Mouse (Mus musculus): ENCODE measurements at regions not wholly inside any gene's neighbourhood (a gene's known extent, or its start where the extent isn't known, plus 50 kb on each side); places are given as distances from the start of the nearest gene placed in this dataset.

GRCm38 (mm10) chr8:93668306-93668705 is 132.7 kb upstream of the Ces5a start:
- Histone ChIP-seq H3K27ac (ENCODE audit: low read depth) (no peak overlapping the region), H3K9ac (ENCODE audit: low read length) (no peak overlapping the region), H3K4me1 (replicated peaks; ENCODE audit: control insufficient read depth, insufficient read depth, low read length) (no peaks in the 10 kb centered on the region), H3K4me2 (ENCODE audit: low read length) (no peak overlapping the region), H3K27me3 (replicated peaks; ENCODE audit: control insufficient read depth, insufficient read depth, low read length) (no peaks in the 10 kb centered on the region), H3K36me3 (ENCODE audit: control insufficient read depth, insufficient read depth, low read length) (no peaks in the 10 kb centered on the region), H3K4me3 (ENCODE audit: low read depth, low read length) (no peak overlapping the region), H3K9me3 (ENCODE audit: control insufficient read depth, low read length) (no peaks in the 10 kb centered on the region)
- ATAC-seq (replicated peaks; ENCODE audit: low FRiP score, low TSS enrichment, low read depth) (no peak), DNase-seq (ENCODE audit: low spot score) (peak; percentile 47)
- 55% methylated on average over 7 of the region's 7 CpGs for WGBS

GRCm38 (mm10) chr8:93674721-93675120 is 135.0 kb upstream of the Gnao1 start:
- Histone ChIP-seq H3K9ac (ENCODE audit: low read length) (no peak overlapping the region), H3K4me3 (ENCODE audit: low read depth, low read length) (no peak overlapping the region), H3K4me2 (ENCODE audit: low read length) (no peak overlapping the region), H3K9me3 (ENCODE audit: control insufficient read depth, low read length) (no peaks in the 10 kb centered on the region), H3K4me1 (replicated peaks; ENCODE audit: control insufficient read depth, insufficient read depth, low read length) (no peaks in the 10 kb centered on the region), H3K27me3 (replicated peaks; ENCODE audit: control insufficient read depth, insufficient read depth, low read length) (no peaks in the 10 kb centered on the region), H3K36me3 (ENCODE audit: control insufficient read depth, insufficient read depth, low read length) (no peaks in the 10 kb centered on the region), H3K27ac (ENCODE audit: low read depth) (no peak overlapping the region)
- DNase-seq (ENCODE audit: low spot score) (no peak), ATAC-seq (replicated peaks; ENCODE audit: low FRiP score, low TSS enrichment, low read depth) (no peak)
- WGBS, result 55% methylated on average over 3 of the region's 3 CpGs

- no peaks in the 10 kb centered on the region for H3K36me3 ChIP-seq (ENCODE audit: control insufficient read depth, insufficient read depth, low read length)
- 75% methylated on average over 12 of the region's 12 CpGs for WGBS
- no peaks in the 10 kb centered on the region for H3K27me3 ChIP-seq (replicated peaks; ENCODE audit: control insufficient read depth, insufficient read depth, low read length)
- DNase-seq (ENCODE audit: low spot score), result no peak
- H3K4me2 ChIP-seq (ENCODE audit: low read length), result no peak overlapping the region
- no peaks in the 10 kb centered on the region for H3K9me3 ChIP-seq (ENCODE audit: control insufficient read depth, low read length)
- ATAC-seq (replicated peaks; ENCODE audit: low FRiP score, low TSS enrichment, low read depth), result no peak
- no peak overlapping the region for H3K27ac ChIP-seq (ENCODE audit: low read depth)
- H3K9ac ChIP-seq (ENCODE audit: low read length), result no peak overlapping the region
- no peak overlapping the region for H3K4me3 ChIP-seq (ENCODE audit: low read depth, low read length)
- no peaks in the 10 kb centered on the region for H3K4me1 ChIP-seq (replicated peaks; ENCODE audit: control insufficient read depth, insufficient read depth, low read length)
Observed at GRCm38 (mm10) chr8:93683773-93684391, 125.9 kb upstream of the Gnao1 start.

- Histone ChIP-seq H3K4me1 (replicated peaks; ENCODE audit: control insufficient read depth, insufficient read depth, low read length) (no peaks in the 10 kb centered on the region), H3K4me2 (ENCODE audit: low read length) (no peak overlapping the region), H3K9ac (ENCODE audit: low read length) (no peak overlapping the region), H3K4me3 (ENCODE audit: low read depth, low read length) (no peak overlapping the region), H3K27ac (ENCODE audit: low read depth) (no peak overlapping the region), H3K9me3 (ENCODE audit: control insufficient read depth, low read length) (no peaks in the 10 kb centered on the region), H3K27me3 (replicated peaks; ENCODE audit: control insufficient read depth, insufficient read depth, low read length) (no peaks in the 10 kb centered on the region), H3K36me3 (ENCODE audit: control insufficient read depth, insufficient read depth, low read length) (no peaks in the 10 kb centered on the region)
- WGBS, result 96% methylated on average over 6 of the region's 6 CpGs
- ATAC-seq (replicated peaks; ENCODE audit: low FRiP score, low TSS enrichment, low read depth) (no peak), DNase-seq (ENCODE audit: low spot score) (no peak)
Observed at GRCm38 (mm10) chr8:93684392-93684791, 125.4 kb upstream of the Gnao1 start.

- no peaks in the 10 kb centered on the region for H3K27me3 ChIP-seq (replicated peaks; ENCODE audit: control insufficient read depth, insufficient read depth, low read length)
- no peaks in the 10 kb centered on the region for H3K36me3 ChIP-seq (ENCODE audit: control insufficient read depth, insufficient read depth, low read length)
- H3K4me2 ChIP-seq (ENCODE audit: low read length), result no peak overlapping the region
- no peak overlapping the region for H3K4me3 ChIP-seq (ENCODE audit: low read depth, low read length)
- DNase-seq (ENCODE audit: low spot score), result no peak
- no peaks in the 10 kb centered on the region for H3K9me3 ChIP-seq (ENCODE audit: control insufficient read depth, low read length)
- no peak overlapping the region for H3K9ac ChIP-seq (ENCODE audit: low read length)
- H3K4me1 ChIP-seq (replicated peaks; ENCODE audit: control insufficient read depth, insufficient read depth, low read length), result no peaks in the 10 kb centered on the region
- no peak overlapping the region for H3K27ac ChIP-seq (ENCODE audit: low read depth)
- no peak for ATAC-seq (replicated peaks; ENCODE audit: low FRiP score, low TSS enrichment, low read depth)
- WGBS, result 46% methylated on average over 7 of the region's 7 CpGs
Observed at GRCm38 (mm10) chr8:93688845-93689244, 120.9 kb upstream of the Gnao1 start.

- Histone ChIP-seq H3K9ac (ENCODE audit: low read length) (no peak overlapping the region), H3K4me1 (replicated peaks; ENCODE audit: control insufficient read depth, insufficient read depth, low read length) (no peaks in the 10 kb centered on the region), H3K27ac (ENCODE audit: low read depth) (no peak overlapping the region), H3K4me2 (ENCODE audit: low read length) (no peak overlapping the region), H3K9me3 (ENCODE audit: control insufficient read depth, low read length) (no peaks in the 10 kb centered on the region), H3K4me3 (ENCODE audit: low read depth, low read length) (no peak overlapping the region), H3K36me3 (ENCODE audit: control insufficient read depth, insufficient read depth, low read length) (no peaks in the 10 kb centered on the region), H3K27me3 (replicated peaks; ENCODE audit: control insufficient read depth, insufficient read depth, low read length) (no peaks in the 10 kb centered on the region)
- 85% methylated on average over 4 of the region's 4 CpGs for WGBS
- DNase-seq (ENCODE audit: low spot score) (no peak), ATAC-seq (replicated peaks; ENCODE audit: low FRiP score, low TSS enrichment, low read depth) (no peak)
Observed at GRCm38 (mm10) chr8:93689832-93690471, 119.8 kb upstream of the Gnao1 start.

- Histone ChIP-seq H3K9me3 (ENCODE audit: control insufficient read depth, low read length) (no peaks in the 10 kb centered on the region), H3K27me3 (replicated peaks; ENCODE audit: control insufficient read depth, insufficient read depth, low read length) (no peaks in the 10 kb centered on the region)
- ATAC-seq (replicated peaks; ENCODE audit: low FRiP score, low TSS enrichment, low read depth), result no peak
Observed at GRCm38 (mm10) chr8:93691375-93691774, 118.4 kb upstream of the Gnao1 start.

DNA sequence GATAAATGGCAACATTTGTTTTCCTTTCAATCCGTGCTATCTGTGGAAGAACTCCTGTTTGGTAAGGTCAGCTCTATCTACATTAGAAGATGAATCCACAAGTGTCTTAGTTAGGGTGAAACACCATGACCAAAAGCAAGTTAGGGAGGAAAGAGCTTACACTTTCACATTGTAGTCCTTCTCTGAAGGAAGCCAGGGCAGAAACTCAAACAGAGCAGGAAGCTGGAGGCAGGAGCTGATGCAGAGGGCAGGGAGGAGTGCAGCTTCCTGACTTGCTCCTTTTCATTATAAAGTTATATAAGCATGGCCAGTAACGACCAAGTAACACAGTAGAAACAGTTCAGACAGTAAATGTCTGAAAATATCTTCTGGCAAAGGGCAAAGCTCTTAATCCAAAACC is 117.9 kb upstream of the Gnao1 start:
- Histone ChIP-seq H3K4me3 (ENCODE audit: low read depth, low read length) (no peak overlapping the region), H3K27me3 (replicated peaks; ENCODE audit: control insufficient read depth, insufficient read depth, low read length) (no peaks in the 10 kb centered on the region), H3K4me1 (replicated peaks; ENCODE audit: control insufficient read depth, insufficient read depth, low read length) (no peaks in the 10 kb centered on the region), H3K27ac (ENCODE audit: low read depth) (no peak overlapping the region), H3K36me3 (ENCODE audit: control insufficient read depth, insufficient read depth, low read length) (no peaks in the 10 kb centered on the region), H3K9ac (ENCODE audit: low read length) (no peak overlapping the region), H3K4me2 (ENCODE audit: low read length) (no peak overlapping the region), H3K9me3 (ENCODE audit: control insufficient read depth, low read length) (no peaks in the 10 kb centered on the region)
- no peak for DNase-seq (ENCODE audit: low spot score)
- ATAC-seq (replicated peaks; ENCODE audit: low FRiP score, low TSS enrichment, low read depth), result no peak
- WGBS, result 73% methylated on average over 2 of the region's 2 CpGs

More at GRCm38 (mm10) chr8:93691375-93691774, 118.4 kb upstream of the Gnao1 start:
- Histone ChIP-seq H3K9ac (ENCODE audit: low read length) (no peak overlapping the region), H3K36me3 (ENCODE audit: control insufficient read depth, insufficient read depth, low read length) (no peaks in the 10 kb centered on the region), H3K4me3 (ENCODE audit: low read depth, low read length) (no peak overlapping the region), H3K4me2 (ENCODE audit: low read length) (no peak overlapping the region), H3K27ac (ENCODE audit: low read depth) (no peak overlapping the region), H3K4me1 (replicated peaks; ENCODE audit: control insufficient read depth, insufficient read depth, low read length) (no peaks in the 10 kb centered on the region)
- no peak for DNase-seq (ENCODE audit: low spot score)
- 84% methylated on average over 2 of the region's 2 CpGs for WGBS

DNA sequence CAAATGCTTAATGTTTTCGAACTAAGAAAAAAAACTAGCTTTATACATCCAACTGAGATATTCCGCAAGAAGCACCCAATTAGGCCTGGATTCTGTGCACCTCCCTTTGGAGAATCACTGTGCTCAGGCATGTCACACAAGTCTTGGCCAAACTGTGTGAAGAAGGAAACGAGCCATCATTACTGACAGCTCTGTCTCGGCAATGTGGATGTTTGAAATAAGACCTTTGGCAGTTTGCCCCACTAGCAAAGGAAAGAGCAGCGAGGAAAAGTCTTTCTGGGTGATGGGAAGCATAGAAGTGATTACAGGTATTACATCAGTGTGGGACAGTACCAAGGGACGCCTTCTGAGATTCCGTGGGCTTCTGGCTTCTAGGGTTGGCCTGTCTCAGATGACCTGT is 112.6 kb upstream of the Gnao1 start:
- Histone ChIP-seq H3K9ac (ENCODE audit: low read length) (no peak overlapping the region), H3K4me1 (replicated peaks; ENCODE audit: control insufficient read depth, insufficient read depth, low read length) (no peaks in the 10 kb centered on the region), H3K27me3 (replicated peaks; ENCODE audit: control insufficient read depth, insufficient read depth, low read length) (no peaks in the 10 kb centered on the region), H3K4me2 (ENCODE audit: low read length) (no peak overlapping the region), H3K27ac (ENCODE audit: low read depth) (no peak overlapping the region), H3K36me3 (ENCODE audit: control insufficient read depth, insufficient read depth, low read length) (no peaks in the 10 kb centered on the region), H3K4me3 (ENCODE audit: low read depth, low read length) (no peak overlapping the region), H3K9me3 (ENCODE audit: control insufficient read depth, low read length) (no peaks in the 10 kb centered on the region)
- no peak for ATAC-seq (replicated peaks; ENCODE audit: low FRiP score, low TSS enrichment, low read depth)
- DNase-seq (ENCODE audit: low spot score), result no peak
- WGBS, result 59% methylated on average over 7 of the region's 7 CpGs
